Mouse (Mus musculus) heart, adult 2 months (tissue): ENCODE data around the gene Exoc4. TPM values are rescaled to one million over a fixed set of nuclear protein-coding genes. Genes with fewer than 3 reads are reported as not detected.

Experiments
- DNase-seq, 2 experiments: peaks; one replicate each; pipeline ENCODE4 v3.0.0; 2021
- H3K27ac ChIP-seq: fragments of 200-600 bp; 2 replicates; pipeline ENCODE4 v1.8.1; 2022
- H3K27me3 ChIP-seq: fragments of 200-500 bp; 2 replicates; pipeline ENCODE4 v1.6.1; 2012; ENCODE audit warnings: mild to moderate bottlenecking, low read length, inconsistent platforms, mixed read lengths; ENCODE audit not compliant: control insufficient read depth, insufficient read depth
- H3K36me3 ChIP-seq: fragments of 200-500 bp; 2 replicates; pipeline ENCODE4 v1.6.1; 2012; ENCODE audit warnings: low read length, inconsistent platforms; ENCODE audit not compliant: control insufficient read depth, insufficient read depth
- H3K4me1 ChIP-seq: fragments of 200-500 bp; 2 replicates; pipeline ENCODE4 v1.6.1; 2011; ENCODE audit warnings: low read length; ENCODE audit not compliant: control insufficient read depth, insufficient read depth
- H3K4me3 ChIP-seq: fragments of 200-600 bp; 2 replicates; pipeline ENCODE4 v1.8.1; 2022
- H3K79me2 ChIP-seq: fragments of 200-500 bp; replicated peaks from 2 replicates; pipeline ENCODE4 v1.6.1; 2012; ENCODE audit warnings: mild to moderate bottlenecking, inconsistent platforms, low read length, moderate library complexity, mixed read lengths; ENCODE audit not compliant: control insufficient read depth, insufficient read depth
- H3K9ac ChIP-seq: fragments of 200-500 bp; 2 replicates; pipeline ENCODE4 v1.6.1; 2012; ENCODE audit warnings: low read depth, mild to moderate bottlenecking, control low read depth, inconsistent platforms, low read length, mixed read lengths
- CTCF ChIP-seq: fragments of 200-600 bp; IDR thresholded peaks from 2 replicates; pipeline ENCODE4 v1.8.1; 2022; ENCODE audit warnings: antibody characterized with exemption, mild to moderate bottlenecking, moderate library complexity
- EP300 ChIP-seq: fragments of 200-500 bp; IDR thresholded peaks from 2 replicates; pipeline ENCODE4 v1.6.1; 2011; ENCODE audit warnings: low read depth, low read length, control low read depth; ENCODE audit not compliant: insufficient read depth
- POLR2A ChIP-seq: fragments of 200-500 bp; IDR thresholded peaks from 2 replicates; pipeline ENCODE4 v1.6.1; 2011; ENCODE audit warnings: mild to moderate bottlenecking, low read depth, low read length, control low read depth; ENCODE audit not compliant: insufficient read depth
- WGBS: fragments of 180-500 bp; shearing (Covaris S2); methylation state at CpG from one replicate; pipeline ENCODE4 v1.1.7; 2018; 5-methylcytosine and 5-hydroxymethylcytosine counted together
- intact Hi-C: fragments of 180-260 bp; cut with DNase I; formaldehyde crosslinking; loops from one replicate; pipeline ENCODE4 v1.15.1; 2025
- polyA plus RNA-seq: library from polyadenylated mRNA; depleted of rRNA; stranded (reverse); fragments of >200 nt; gene quantifications from 2 replicates; pipeline ENCODE4 v1.2.3, GENCODE M21; 2012
- total RNA-seq, 2 experiments: library from RNA; stranded (reverse); gene quantifications; 2 replicates each; pipeline ENCODE4 v1.2.3; 2021

Exoc4 gene
- total and polyA plus RNA-seq, 3 experiments = 9.9 to 36.0 (median 34.0) TPM

DNA sequence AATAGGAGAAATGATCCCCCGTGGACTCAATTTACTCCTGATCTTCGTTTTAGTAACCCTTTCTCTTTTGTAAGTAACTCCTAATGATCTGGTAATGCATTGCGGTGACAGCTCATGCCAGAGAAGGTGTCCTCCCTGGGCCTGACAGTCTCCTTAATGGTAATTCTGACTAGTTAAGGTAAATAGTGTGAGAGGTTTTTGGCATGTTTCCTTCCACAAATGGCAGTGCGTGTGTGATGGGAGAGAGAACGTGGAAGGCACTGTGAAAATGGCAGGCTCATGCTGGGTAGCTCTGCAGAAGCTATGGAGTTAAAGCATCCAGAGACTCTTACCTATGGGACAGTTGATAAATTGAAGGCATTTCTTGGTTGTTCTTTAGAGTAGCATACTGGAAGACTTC is 15.1 kb downstream of the Exoc4 start:
- TF ChIP-seq CTCF (no peak), EP300 (no peak), POLR2A (no peak)
- DNase-seq = no peak
- WGBS = 70% methylated on average over 5 of the region's 5 CpGs
- Histone ChIP-seq H3K9ac (no peak overlapping the region), H3K27me3 (no peaks in the 10 kb centered on the region), H3K79me2 (no peaks in the 10 kb centered on the region; the same call in 1 of the 2 replicates), H3K4me3 (no peak overlapping the region), H3K36me3 (no peaks in the 10 kb centered on the region), H3K4me1 (no peaks in the 10 kb centered on the region), H3K27ac (no peak overlapping the region)
- intact Hi-C loops = no loop called here

- no peak overlapping the region for H3K9ac ChIP-seq
- DNase-seq = no peak
- H3K79me2 ChIP-seq = no peaks in the 10 kb centered on the region; the same call in 1 of the 2 replicates
- no peaks in the 10 kb centered on the region for H3K27me3 ChIP-seq
- WGBS = 94% methylated on average over 2 of the region's 2 CpGs
- H3K4me3 ChIP-seq = no peak overlapping the region
- intact Hi-C loops = no loop called here
- TF ChIP-seq CTCF (no peak), POLR2A (no peak), EP300 (no peak)
- H3K27ac ChIP-seq = no peak overlapping the region
- H3K36me3 ChIP-seq = no peaks in the 10 kb centered on the region
- no peaks in the 10 kb centered on the region for H3K4me1 ChIP-seq
Observed at GRCm38 (mm10) chr6:33264388-33264787, 15.5 kb downstream of the Exoc4 start.

- Histone ChIP-seq H3K9ac (no peak overlapping the region), H3K36me3 (no peaks in the 10 kb centered on the region), H3K4me3 (no peak overlapping the region), H3K79me2 (peaks cover 1% of the 10 kb centered on the region; the same call in 1 of the 2 replicates), H3K4me1 (no peaks in the 10 kb centered on the region), H3K27me3 (no peaks in the 10 kb centered on the region), H3K27ac (no peak overlapping the region)
- 65% methylated on average over 6 of the region's 6 CpGs for WGBS
- DNase-seq = no peak
- TF ChIP-seq POLR2A (no peak), CTCF (no peak), EP300 (no peak)
- intact Hi-C loops = no loop called here
Observed at GRCm38 (mm10) chr6:33267571-33267970, 18.7 kb downstream of the Exoc4 start.

GRCm38 (mm10) chr6:33283523-33283922 is 34.6 kb downstream of the Exoc4 start:
- Histone ChIP-seq H3K4me1 (peaks cover 2% of the 10 kb centered on the region), H3K9ac (no peak overlapping the region), H3K79me2 (no peaks in the 10 kb centered on the region), H3K4me3 (no peak overlapping the region), H3K27ac (no peak overlapping the region), H3K27me3 (no peaks in the 10 kb centered on the region), H3K36me3 (peaks cover 6% of the 10 kb centered on the region)
- no peak for DNase-seq
- intact Hi-C loops = no loop called here
- WGBS = 87% methylated on average over 3 of the region's 3 CpGs
- TF ChIP-seq EP300 (no peak), POLR2A (no peak), CTCF (no peak)

GRCm38 (mm10) chr6:33283936-33284335 is 35.1 kb downstream of the Exoc4 start:
- Histone ChIP-seq H3K27ac (no peak overlapping the region), H3K9ac (no peak overlapping the region), H3K27me3 (no peaks in the 10 kb centered on the region), H3K4me3 (no peak overlapping the region), H3K36me3 (peaks cover 5% of the 10 kb centered on the region), H3K4me1 (peaks cover 2% of the 10 kb centered on the region), H3K79me2 (no peaks in the 10 kb centered on the region)
- 80% methylated on average over 4 of the region's 4 CpGs for WGBS
- intact Hi-C loops = no loop called here
- no peak for DNase-seq
- TF ChIP-seq CTCF = no peak
- TF ChIP-seq EP300 = no peak
- TF ChIP-seq POLR2A = no peak

DNA sequence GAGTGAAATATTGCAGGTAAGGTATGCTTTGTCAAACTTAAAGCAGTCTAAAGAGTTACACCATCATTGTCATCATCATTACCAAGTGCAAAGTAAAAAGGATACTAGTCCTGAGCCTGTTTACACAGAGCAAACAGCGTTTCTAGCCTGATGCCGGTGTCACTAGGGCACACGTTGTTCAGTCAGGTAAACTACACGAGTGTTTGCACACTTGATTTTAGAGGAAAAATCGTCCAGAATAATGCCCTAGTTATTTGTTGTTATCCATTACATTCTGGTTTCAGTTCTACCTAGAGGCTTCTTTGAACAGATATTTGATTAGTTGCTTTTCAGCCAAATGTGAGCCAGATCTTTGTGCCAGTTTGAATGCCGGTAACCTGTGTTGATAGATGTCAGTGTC is 37.5 kb downstream of the Exoc4 start:
- WGBS = 81% methylated on average over 6 of the region's 6 CpGs
- Histone ChIP-seq H3K4me1 (no peaks in the 10 kb centered on the region; the same call in 1 of the 2 replicates), H3K79me2 (no peaks in the 10 kb centered on the region), H3K27me3 (no peaks in the 10 kb centered on the region), H3K36me3 (no peaks in the 10 kb centered on the region), H3K27ac (no peak overlapping the region), H3K9ac (no peak overlapping the region), H3K4me3 (no peak overlapping the region)
- no peak for TF ChIP-seq POLR2A
- no peak for DNase-seq
- intact Hi-C loops = no loop called here
